Mouse (Mus musculus) stomach, postnatal 0 days (tissue): Measurements from ENCODE around the gene Gcnt7.

ENCODE experiments used
- CTCF ChIP-seq: IDR thresholded peaks from 2 replicates; pipeline ENCODE4 v1.5.1; 2016; ENCODE audit warnings: antibody characterized with exemption, low read depth, mild to moderate bottlenecking, moderate library complexity
- EP300 ChIP-seq: optimal IDR thresholded peaks from 2 replicates; pipeline ENCODE3; 2016; ENCODE audit warnings: antibody characterized with exemption

- no peak for TF ChIP-seq CTCF
- no peak for TF ChIP-seq EP300
Observed at GRCm38 (mm10) chr2:172462813-172463212, 4.4 kb upstream of the Gcnt7 start.
